20 mouse cellular contexts compared by ENCODE assay signal in genomic region chr1:64488521-64489029, GRCm38 (mm10). TPM values are rescaled to one million over a fixed set of nuclear protein-coding genes. Genes with fewer than 3 reads are reported as not detected.
DNase-seq lines count a peak whose midpoint lies in the region; ATAC-seq lines count a peak whose summit lies in the region.
"Had no signal": no experiment of that assay in that cellular context is flagged by ENCODE, and none has a peak within 500 bp of the region (broad histone marks: within the 10 kb centered on the region; RNA-seq: fewer than 3 reads in every experiment).

No protein-coding gene starts in this region.

- H3K9ac ChIP-seq in midbrain, embryonic 12.5 days (replicated peaks), result no peak overlapping the region
- no peak overlapping the region for H3K9ac ChIP-seq in neural tube, embryonic 14.5 days (replicated peaks; ENCODE audit: low read depth, low read length)
- H3K9ac ChIP-seq: heart, embryonic 12.5 days; neural tube, embryonic 12.5 days had no signal

- H3K9me3 ChIP-seq in midbrain, embryonic 12.5 days, result no peaks in the 10 kb centered on the region
- no peaks in the 10 kb centered on the region for H3K9me3 ChIP-seq in neural tube, embryonic 14.5 days (ENCODE audit: control insufficient read depth, low read length)
- H3K9me3 ChIP-seq: forebrain, embryonic 10.5 days; heart, embryonic 12.5 days; neural tube, embryonic 12.5 days had no signal

- H3K27me3 ChIP-seq in midbrain, embryonic 12.5 days, result no peaks in the 10 kb centered on the region
- no peaks in the 10 kb centered on the region for H3K27me3 ChIP-seq in neural tube, embryonic 14.5 days (ENCODE audit: control insufficient read depth, insufficient read depth, low read length)
- H3K27me3 ChIP-seq: heart, embryonic 12.5 days; neural tube, embryonic 12.5 days had no signal

- 0 out of 2 replicates have a peak, but pooled peaks have one; percentile 3 for ATAC-seq in granulocyte monocyte progenitor cell, adult 5-6 weeks (replicated peaks; ENCODE audit: poor library complexity, severe bottlenecking)
- ATAC-seq in midbrain, embryonic 12.5 days (ENCODE audit: low FRiP score, low read depth), result peak; percentile 74
- ATAC-seq in neural tube, embryonic 14.5 days (ENCODE audit: low read depth), result peak; percentile 65; the same call in 1 of the 2 replicates
- ATAC-seq: forebrain, embryonic 16.5 days had no signal

- intact Hi-C loops in left cerebral cortex, postnatal 4 days (cut with DNase I), result no loop called here

- peak overlapping the region; percentile 67 for H3K27ac ChIP-seq in midbrain, embryonic 12.5 days (replicated peaks)
- no peak overlapping the region for H3K27ac ChIP-seq in neural tube, embryonic 14.5 days (ENCODE audit: low read depth, low read length)
- H3K27ac ChIP-seq: forebrain, embryonic 10.5 days; neural tube, embryonic 12.5 days had no signal

- no peak overlapping the region for H3K4me3 ChIP-seq in midbrain, embryonic 12.5 days
- no peak overlapping the region for H3K4me3 ChIP-seq in neural tube, embryonic 14.5 days (ENCODE audit: low read depth, low read length)
- H3K4me3 ChIP-seq: forebrain, embryonic 10.5 days; heart, embryonic 12.5 days; neural tube, embryonic 12.5 days had no signal

- no peaks in the 10 kb centered on the region for H3K36me3 ChIP-seq in midbrain, embryonic 12.5 days
- no peaks in the 10 kb centered on the region for H3K36me3 ChIP-seq in neural tube, embryonic 14.5 days (ENCODE audit: control insufficient read depth, insufficient read depth, low read length)
- H3K36me3 ChIP-seq: forebrain, embryonic 10.5 days; heart, embryonic 12.5 days; neural tube, embryonic 12.5 days had no signal

- DNase-seq in left cerebral cortex, postnatal 4 days, result peak; percentile 16
- DNase-seq in left cerebral cortex, adult 9 months (ENCODE audit: low spot score in 2 of 2), result no peak
- no peak for DNase-seq in thymus, postnatal 25 days
- no peak for DNase-seq in layer of hippocampus, adult 11-12 months (ENCODE audit: low spot score)
- DNase-seq: adrenal gland, postnatal 14 days; cerebellum, adult 11 months; gastrocnemius, postnatal 10 days; heart, adult 18-20 months; heart, postnatal 10 days; kidney, adult 11 months; lung, postnatal 10 days; right cerebral cortex, adult 18-20 months; thymus, adult 18-20 months had no signal

- H3K4me1 ChIP-seq in midbrain, embryonic 12.5 days, result no peaks in the 10 kb centered on the region; the same call in 1 of the 2 replicates
- H3K4me1 ChIP-seq in neural tube, embryonic 14.5 days (ENCODE audit: control insufficient read depth, insufficient read depth, low read length), result no peaks in the 10 kb centered on the region
- H3K4me1 ChIP-seq: forebrain, embryonic 10.5 days; neural tube, embryonic 12.5 days had no signal

- WGBS in midbrain, embryonic 12.5 days, result 31% methylated on average over 4 of the region's 4 CpGs
- 29% methylated on average over 4 of the region's 4 CpGs for WGBS in neural tube, embryonic 14.5 days

- H3K4me2 ChIP-seq in midbrain, embryonic 12.5 days (replicated peaks), result no peak overlapping the region
- no peak overlapping the region for H3K4me2 ChIP-seq in neural tube, embryonic 14.5 days (ENCODE audit: low read depth, low read length)
- H3K4me2 ChIP-seq: heart, embryonic 12.5 days; neural tube, embryonic 12.5 days had no signal

RNA-seq across cellular contexts. Expression of gene Creb1, which starts 43.9 kb away (rescaled TPM):
- 10 to 100 TPM; 53.8 to 62.6 TPM for total RNA-seq in left cerebral cortex, postnatal 4 days (2021)
- 60.4 and 73.2 TPM in 2 replicates for total RNA-seq in granulocyte monocyte progenitor cell, adult 5-6 weeks (2014; fragmentation: Nextera tagmentation)
- 65.1 and 74.2 TPM in 2 replicates for total RNA-seq in granulocyte monocyte progenitor cell, adult 5-6 weeks (2017)
- 63.5 and 69.6 TPM in 2 replicates for polyA plus RNA-seq in midbrain, embryonic 12.5 days (2016; fragmentation: Nextera tagmentation; extraction: Ambion mirVana)
- polyA plus RNA-seq in neural tube, embryonic 14.5 days (2014; fragmentation: Nextera tagmentation; extraction: Ambion mirVana), result 49.8 and 50.1 TPM in 2 replicates

Comparison
In these comparisons a context has a peak if more than half of its experiments do, and no peak if none do; other contexts are left out.
1. ATAC-seq: peak in every context shown above with its lines; median percentile 74 in midbrain, embryonic 12.5 days; 65 in neural tube, embryonic 14.5 days; 3 in granulocyte monocyte progenitor cell, adult 5-6 weeks.